Mouse (Mus musculus): ENCODE results near the gene Rbp2. TPM values are rescaled to one million over a fixed set of nuclear protein-coding genes. Genes with fewer than 3 reads are reported as not detected.

Rbp2 gene
- total RNA-seq (2023): not detected

GRCm38 (mm10) chr9:98485815-98486214 lies at the start of gene Rbp2:
Rbp2 (plus strand) TSS chr9:98486115.

Other genes with a start within 250 kb of the Rbp2 start
- 1 to 10 TPM; 7.3 to 8.0 TPM for gene Nmnat3, start 198.7 kb upstream of the Rbp2 start, total RNA-seq (2023)
- under 1 TPM; 0.47 to 0.52 TPM for gene Rbp1, start 63.2 kb upstream of the Rbp2 start, total RNA-seq (2023)
- 10 to 100 TPM; 83.4 to 91.3 TPM for gene Copb2, start 77.6 kb downstream of the Rbp2 start, total RNA-seq (2023)
- gene Mrps22, start 115.5 kb downstream of the Rbp2 start, total RNA-seq (2023): 10 to 100 TPM; 18.2 to 21.6 TPM